Mouse (Mus musculus) midbrain, embryonic 15.5 days (tissue): ENCODE results near the gene Nup160. TPM values are rescaled to one million over a fixed set of nuclear protein-coding genes. Genes with fewer than 3 reads are reported as not detected.

Experiments
- ATAC-seq: fragments of 200-750 bp; cut with Nextera tagmentation; replicated peaks from 2 replicates; pipeline ENCODE4 v1.8.0; 2017; ENCODE audit warnings: moderate TSS enrichment
- H3K27ac ChIP-seq: fragments of 300-500 bp; sonication (generic); 2 replicates; pipeline ENCODE4 v1.5.1; 2015; ENCODE audit warnings: mild to moderate bottlenecking, inconsistent platforms
- H3K27me3 ChIP-seq: fragments of 300-500 bp; sonication (generic); replicated peaks from 2 replicates; pipeline ENCODE4 v1.6.1; 2015; ENCODE audit warnings: inconsistent platforms
- H3K36me3 ChIP-seq: fragments of 300-500 bp; sonication (generic); replicated peaks from 2 replicates; pipeline ENCODE4 v1.6.1; 2015; ENCODE audit warnings: inconsistent platforms
- H3K4me1 ChIP-seq: fragments of 300-500 bp; sonication (generic); 2 replicates; pipeline ENCODE4 v1.6.1; 2015; ENCODE audit warnings: inconsistent platforms
- H3K4me2 ChIP-seq: fragments of 300-500 bp; sonication (generic); 2 replicates; pipeline ENCODE4 v1.6.1; 2015; ENCODE audit warnings: inconsistent platforms, mild to moderate bottlenecking, moderate library complexity
- H3K4me3 ChIP-seq: fragments of 300-500 bp; sonication (generic); 2 replicates; pipeline ENCODE4 v1.5.1; 2015; ENCODE audit warnings: mild to moderate bottlenecking, inconsistent platforms
- H3K9ac ChIP-seq: fragments of 300-500 bp; sonication (generic); 2 replicates; pipeline ENCODE4 v1.6.1; 2015; ENCODE audit warnings: mild to moderate bottlenecking, inconsistent platforms
- H3K9me3 ChIP-seq: fragments of 300-500 bp; sonication (generic); 2 replicates; pipeline ENCODE4 v1.6.1; 2016; ENCODE audit warnings: inconsistent platforms
- WGBS: fragments of 180-500 bp; shearing (Covaris S2); methylation state at CpG from one replicate; pipeline ENCODE4 v1.1.7; 2015; ENCODE audit warnings: mixed read lengths; 5-methylcytosine and 5-hydroxymethylcytosine counted together
- polyA plus RNA-seq: library from polyadenylated mRNA; unstranded; fragments of >200 nt; fragmentation: Nextera tagmentation; extraction: Ambion mirVana; gene quantifications from 2 replicates; pipeline ENCODE4 v1.2.1, GENCODE M21; 2015

Nup160 gene
- polyA plus RNA-seq, 1 experiment from 2014 or later = 28.9 TPM

DNA sequence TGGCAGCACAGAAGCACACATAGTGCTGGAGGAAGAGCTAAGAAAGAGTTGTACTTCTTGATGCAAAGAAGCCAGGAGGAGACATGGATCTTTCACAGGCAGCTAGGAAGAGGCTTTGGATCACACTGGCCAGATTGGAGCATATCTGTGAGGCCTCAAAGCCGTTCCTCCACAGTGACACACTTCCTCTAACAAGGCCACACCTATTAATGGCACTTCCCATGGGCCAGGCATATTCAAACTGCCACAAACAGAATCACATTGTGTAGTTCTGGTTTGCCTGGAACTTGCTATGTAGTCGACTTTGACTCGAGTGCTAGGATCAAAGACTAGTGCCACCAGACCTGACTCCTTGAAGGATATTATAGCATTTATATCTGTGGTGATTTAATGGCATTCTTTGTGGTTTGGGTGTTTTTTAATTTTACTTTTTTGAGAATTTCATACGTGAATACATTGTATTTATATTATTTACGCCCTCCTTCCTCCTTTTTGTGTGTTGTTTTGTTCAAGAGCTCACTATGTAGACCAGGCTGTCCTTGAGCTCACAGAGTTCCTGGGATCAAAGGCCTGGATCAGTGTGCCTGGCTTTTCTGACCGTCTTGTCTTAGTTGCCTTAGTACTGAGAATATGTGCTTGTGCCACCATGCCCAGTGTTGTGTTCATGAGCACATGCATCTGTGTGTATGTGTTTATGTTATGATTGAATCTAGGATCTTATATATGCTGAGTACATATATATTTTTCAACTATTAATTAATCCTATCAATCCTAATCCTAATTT is 72.9 kb downstream of the Nup160 start:
- no peak overlapping the region for H3K4me3 ChIP-seq
- peaks cover 32% of the 10 kb centered on the region for H3K36me3 ChIP-seq
- H3K4me2 ChIP-seq = no peak overlapping the region
- H3K4me1 ChIP-seq = peaks cover 27% of the 10 kb centered on the region
- no peaks in the 10 kb centered on the region for H3K27me3 ChIP-seq
- H3K27ac ChIP-seq = no peak overlapping the region
- ATAC-seq = no peak
- 80% methylated on average over 6 of the region's 6 CpGs for WGBS
- no peak overlapping the region for H3K9ac ChIP-seq
- H3K9me3 ChIP-seq = no peaks in the 10 kb centered on the region

DNA sequence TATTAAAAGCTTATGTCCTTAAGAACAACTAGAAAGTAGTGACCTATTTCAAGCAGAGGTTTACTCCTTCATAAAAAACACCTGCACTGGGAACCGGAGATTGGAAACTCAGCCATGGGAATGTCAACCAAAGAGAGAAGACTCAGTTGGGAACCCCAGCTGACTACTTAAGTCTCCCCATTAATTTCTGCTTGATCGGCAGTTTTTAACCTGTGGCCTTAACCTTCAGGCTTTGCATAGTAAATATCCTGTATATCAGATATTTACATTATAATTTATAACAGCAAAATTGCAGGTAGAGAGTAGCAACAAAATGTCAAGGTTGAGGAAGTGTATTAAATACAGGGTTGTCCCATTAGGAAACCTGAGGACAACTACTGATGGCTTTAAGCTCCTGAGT is 76.5 kb downstream of the Nup160 start:
- 98% methylated on average over 2 of the region's 2 CpGs for WGBS
- Histone ChIP-seq H3K4me1 (peaks cover 11% of the 10 kb centered on the region), H3K4me2 (no peak overlapping the region), H3K9me3 (no peaks in the 10 kb centered on the region), H3K4me3 (no peak overlapping the region), H3K9ac (no peak overlapping the region), H3K27me3 (no peaks in the 10 kb centered on the region), H3K36me3 (peaks cover 56% of the 10 kb centered on the region), H3K27ac (no peak overlapping the region)
- no peak for ATAC-seq

DNA sequence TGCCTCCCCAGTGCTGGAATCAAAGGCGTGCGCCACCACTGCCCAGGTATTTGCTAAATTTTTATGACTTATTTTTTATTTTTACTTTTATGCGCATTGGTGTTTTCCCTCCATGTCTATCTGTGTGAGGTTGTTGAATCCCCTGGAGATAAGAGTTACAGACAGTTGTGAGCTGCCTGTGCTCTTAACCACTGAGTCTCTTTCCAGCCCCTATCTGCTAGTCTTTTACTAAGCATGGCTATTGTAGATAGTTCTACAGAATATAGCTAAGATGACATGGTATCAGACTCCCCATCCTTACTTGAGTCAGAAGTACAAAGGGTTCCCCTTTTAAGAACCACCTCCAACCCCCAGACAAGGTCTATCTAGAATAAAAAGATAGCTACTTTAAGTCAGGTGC is 77.2 kb downstream of the Nup160 start:
- H3K27ac ChIP-seq = no peak overlapping the region
- no peaks in the 10 kb centered on the region for H3K27me3 ChIP-seq
- H3K4me2 ChIP-seq = no peak overlapping the region
- H3K9me3 ChIP-seq = no peaks in the 10 kb centered on the region
- H3K36me3 ChIP-seq = peaks cover 61% of the 10 kb centered on the region
- peaks cover 4% of the 10 kb centered on the region for H3K4me1 ChIP-seq
- no peak for ATAC-seq
- H3K4me3 ChIP-seq = no peak overlapping the region
- no peak overlapping the region for H3K9ac ChIP-seq
- 98% methylated on average over 3 of the region's 3 CpGs for WGBS

DNA sequence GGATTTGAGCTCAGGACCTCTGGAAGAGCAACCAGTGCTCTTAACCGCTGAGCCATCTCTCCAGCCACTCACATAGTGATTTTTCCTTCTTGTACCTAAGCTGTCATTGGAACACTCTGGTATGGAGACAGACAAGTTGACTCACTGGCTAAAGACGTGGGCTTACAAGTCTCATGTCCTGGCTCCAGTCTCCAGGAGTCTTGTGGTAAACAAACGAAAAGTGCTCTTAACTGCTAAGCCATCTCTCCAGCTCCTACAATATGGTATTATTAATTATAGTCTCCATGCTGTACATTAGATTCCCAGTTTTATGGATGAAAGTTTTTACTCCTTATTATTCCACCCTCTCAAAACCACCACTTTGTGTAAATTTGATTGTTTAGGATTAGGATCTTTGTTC is 88.1 kb downstream of the Nup160 start:
- Histone ChIP-seq H3K4me1 (no peaks in the 10 kb centered on the region), H3K36me3 (peaks cover 62% of the 10 kb centered on the region), H3K4me3 (no peak overlapping the region), H3K9ac (no peak overlapping the region), H3K27ac (no peak overlapping the region), H3K4me2 (no peak overlapping the region), H3K9me3 (no peaks in the 10 kb centered on the region), H3K27me3 (no peaks in the 10 kb centered on the region)
- no peak for ATAC-seq
- WGBS = 87% methylated on average over 3 of the region's 3 CpGs

DNA sequence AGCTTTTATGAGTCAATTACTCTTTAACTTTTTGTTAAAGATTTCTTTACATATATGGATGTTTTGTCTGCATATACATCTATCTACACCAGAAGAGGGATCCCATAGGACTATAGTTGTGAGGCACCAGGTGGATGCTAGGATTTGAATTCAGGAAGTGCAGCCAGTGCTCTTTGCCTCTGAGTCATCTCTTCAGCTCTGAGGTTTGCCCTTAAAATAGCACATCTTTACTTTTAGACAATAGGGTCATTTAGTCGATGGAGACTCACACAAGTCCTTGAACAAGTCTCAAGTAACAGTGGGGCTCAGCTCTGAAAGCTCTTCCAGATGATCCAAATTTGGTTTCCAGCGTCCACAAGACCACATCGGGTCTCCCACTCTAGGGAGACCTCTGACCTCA is 104.3 kb downstream of the Nup160 start:
- H3K4me2 ChIP-seq = no peak overlapping the region
- peaks cover 34% of the 10 kb centered on the region for H3K36me3 ChIP-seq
- ATAC-seq = no peak
- no peak overlapping the region for H3K27ac ChIP-seq
- H3K4me1 ChIP-seq = peaks cover 13% of the 10 kb centered on the region
- H3K9me3 ChIP-seq = no peaks in the 10 kb centered on the region
- H3K4me3 ChIP-seq = no peak overlapping the region
- WGBS = 56% methylated on average over 3 of the region's 3 CpGs
- H3K27me3 ChIP-seq = 0 out of 2 replicates have a peak, but pooled peaks cover 4% of the 10 kb centered on the region
- no peak overlapping the region for H3K9ac ChIP-seq

- WGBS = 28% methylated on average over 2 of the region's 2 CpGs
- Histone ChIP-seq H3K9ac (no peak overlapping the region), H3K9me3 (no peaks in the 10 kb centered on the region), H3K4me1 (peaks cover 13% of the 10 kb centered on the region), H3K27me3 (0 out of 2 replicates have a peak, but pooled peaks cover 4% of the 10 kb centered on the region), H3K4me3 (no peak overlapping the region), H3K4me2 (no peak overlapping the region), H3K27ac (no peak overlapping the region), H3K36me3 (peaks cover 33% of the 10 kb centered on the region)
- ATAC-seq = no peak
These were observed 104.9 kb downstream of the Nup160 start for GRCm38 (mm10) chr2:90781938-90782337.

GRCm38 (mm10) chr2:90782458-90782857 is 105.4 kb downstream of the Nup160 start, which contains the start of gene Agbl2:
TSS of gene Agbl2 (plus strand) at chr2:90782727.
- WGBS = 6% methylated on average over 11 of the region's 11 CpGs
- ATAC-seq = peak; percentile 62
- no peak within 1 kb of the TSS for H3K27ac ChIP-seq

DNA sequence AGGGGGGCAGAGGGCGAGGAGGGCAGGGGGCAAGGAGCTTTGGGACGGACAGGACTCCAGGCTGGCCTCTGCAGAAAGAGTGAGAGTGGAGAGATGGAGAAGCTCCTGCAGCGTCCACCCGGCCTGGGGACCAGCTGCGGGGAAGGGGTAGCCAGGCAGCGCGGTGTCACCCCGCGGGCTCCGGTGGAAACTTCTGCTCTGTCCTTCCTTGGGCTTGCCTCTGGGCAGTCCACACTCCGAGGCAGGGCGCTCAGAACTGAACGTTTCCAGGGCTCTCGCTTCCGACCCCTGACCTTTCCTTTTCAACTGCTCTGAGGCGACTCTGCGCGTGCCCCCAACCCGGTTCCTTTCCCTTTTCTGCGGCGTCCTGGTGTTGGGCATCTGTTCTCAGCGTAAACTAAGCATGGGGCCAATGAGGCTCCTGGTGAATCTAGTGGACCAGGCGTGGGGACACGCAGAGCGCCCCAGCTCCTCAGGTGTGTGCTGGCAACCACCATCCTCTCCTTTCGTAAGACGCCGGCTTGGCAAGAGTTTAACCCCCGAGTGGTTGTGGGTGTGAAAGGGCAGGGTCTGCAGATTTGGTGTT is 106.0 kb downstream of the Nup160 start:
- no peaks in the 10 kb centered on the region for H3K9me3 ChIP-seq
- 2% methylated on average over 27 of the region's 29 CpGs for whole genome bisulfite sequencing
- peaks cover 13% of the 10 kb centered on the region for H3K4me1 ChIP-seq
- peaks cover 24% of the 10 kb centered on the region for H3K36me3 ChIP-seq
- H3K27ac ChIP-seq = no peak overlapping the region
- H3K27me3 ChIP-seq = 0 out of 2 replicates have a peak, but pooled peaks cover 4% of the 10 kb centered on the region
- peak overlapping the region; percentile 26 for H3K4me3 ChIP-seq
- peak overlapping the region; percentile 4; the same call in 1 of the 2 replicates for H3K9ac ChIP-seq
- peak; percentile 62 for ATAC-seq
- H3K4me2 ChIP-seq = peak overlapping the region; percentile 50

More at GRCm38 (mm10) chr2:90782458-90782857, 105.4 kb downstream of the Nup160 start, which contains the start of gene Agbl2:
- 0 out of 2 replicates have a peak, but pooled peaks cover 4% of the 10 kb centered on the region for H3K27me3 ChIP-seq
- H3K36me3 ChIP-seq = peaks cover 29% of the 10 kb centered on the region
- H3K9me3 ChIP-seq = no peaks in the 10 kb centered on the region
- peak within 1 kb of the TSS; percentile 26 for H3K4me3 ChIP-seq
- peak within 1 kb of the TSS; percentile 50 for H3K4me2 ChIP-seq
- H3K4me1 ChIP-seq = peaks cover 13% of the 10 kb centered on the region
- peak within 1 kb of the TSS; percentile 4; the same call in 1 of the 2 replicates for H3K9ac ChIP-seq

Other genes with a start within 250 kb of the Nup160 start
- gene Ptprj, start 96.6 kb upstream of the Nup160 start, polyA plus RNA-seq = 5.9 and 6.1 TPM in 2 replicates
- gene Fnbp4, start 68.2 kb downstream of the Nup160 start, polyA plus RNA-seq = 101 and 116 TPM in 2 replicates
- gene Agbl2, start 105.5 kb downstream of the Nup160 start, polyA plus RNA-seq = 0.49 and 0.62 TPM in 2 replicates
- gene Mtch2, start 169.9 kb downstream of the Nup160 start, polyA plus RNA-seq = 242 and 250 TPM in 2 replicates
- gene C1qtnf4, start 208.6 kb downstream of the Nup160 start, polyA plus RNA-seq = 137 and 138 TPM in 2 replicates
- 70.4 and 71.1 TPM in 2 replicates for gene Kbtbd4, start 227.5 kb downstream of the Nup160 start, polyA plus RNA-seq
- 202 and 212 TPM in 2 replicates for gene Ndufs3, start 227.6 kb downstream of the Nup160 start, polyA plus RNA-seq